Mouse (Mus musculus) heart, postnatal 0 days (tissue): Measurements from ENCODE around the gene Ank.

Experiments used
- CTCF ChIP-seq: IDR thresholded peaks from 2 replicates; pipeline ENCODE4 v1.5.1; 2016; ENCODE audit warnings: antibody characterized with exemption, control low read depth, low read depth
- EP300 ChIP-seq: IDR thresholded peaks from 2 replicates; pipeline ENCODE4 v1.6.1; 2016; ENCODE audit warnings: antibody characterized with exemption, low read depth

DNA sequence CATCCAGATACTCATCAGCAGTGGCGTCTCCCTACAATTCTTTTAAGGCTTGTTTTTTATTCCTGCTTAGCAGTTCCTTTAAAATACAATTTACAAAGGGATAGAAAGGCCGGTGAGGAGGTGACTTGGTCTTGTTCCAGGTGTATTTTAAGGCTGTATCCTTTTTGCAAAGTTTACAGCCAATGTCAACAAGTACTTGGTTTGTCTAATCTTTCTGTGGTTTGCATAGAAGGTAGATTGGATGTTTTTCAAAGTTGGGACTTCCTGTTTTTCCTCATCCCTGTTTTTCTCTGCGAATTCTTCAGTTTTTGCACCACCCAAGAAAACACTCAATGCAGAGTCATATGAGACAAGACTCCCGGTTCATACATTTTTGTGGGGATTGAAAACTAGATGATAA is 62.4 kb downstream of the Ank start:
- TF ChIP-seq CTCF (no peak), EP300 (no peak)
